Mouse (Mus musculus): ENCODE data around the gene Rgs19.

GRCm38 (mm10) chr2:181691571-181691970 is 2.2 kb downstream of the Rgs19 start:
- TF ChIP-seq CTCF (IDR thresholded peaks at IDR 0.05; ENCODE audit: insufficient read depth, low read length) (no peak), POLR2A (IDR thresholded peaks at IDR 0.05; ENCODE audit: borderline replicate concordance, extremely low read depth, low read depth, low read length) (no peak)
